Mouse (Mus musculus) ES-Bruce4 (cell line): ENCODE results near the gene Bcs1l. TPM values are rescaled to one million over a fixed set of nuclear protein-coding genes. Genes with fewer than 3 reads are reported as not detected.

Source experiments
- H3K27ac ChIP-seq: 2 replicates; pipeline ENCODE4 v1.5.1; 2012; ENCODE audit warnings: low read length, inconsistent platforms; ENCODE audit not compliant: insufficient read depth
- H3K27me3 ChIP-seq: 2 replicates; pipeline ENCODE4 v1.6.1; 2012; ENCODE audit warnings: mild to moderate bottlenecking, low read length, inconsistent platforms; ENCODE audit not compliant: control insufficient read depth, poor library complexity, insufficient read depth, severe bottlenecking
- H3K36me3 ChIP-seq: 2 replicates; pipeline ENCODE4 v1.6.1; 2012; ENCODE audit warnings: inconsistent platforms, mild to moderate bottlenecking, low read length, moderate library complexity; ENCODE audit not compliant: control insufficient read depth, poor library complexity, insufficient read depth, severe bottlenecking
- H3K4me1 ChIP-seq: one replicate; pipeline ENCODE4 v1.8.1; 2011; ENCODE audit warnings: low read length; ENCODE audit not compliant: control insufficient read depth, insufficient read depth
- H3K4me3 ChIP-seq: 2 replicates; pipeline ENCODE4 v1.5.1; 2011; ENCODE audit warnings: low read depth, mild to moderate bottlenecking, low read length
- H3K9ac ChIP-seq: 2 replicates; pipeline ENCODE4 v1.6.1; 2012; ENCODE audit warnings: low read depth, mild to moderate bottlenecking, inconsistent platforms; ENCODE audit not compliant: poor library complexity, severe bottlenecking
- H3K9me3 ChIP-seq: replicated peaks from 2 replicates; pipeline ENCODE4 v1.6.1; 2012; ENCODE audit warnings: mild to moderate bottlenecking, low read length, inconsistent platforms; ENCODE audit not compliant: control insufficient read depth, poor library complexity, insufficient read depth, severe bottlenecking
- CTCF ChIP-seq: IDR thresholded peaks from one replicate; pipeline ENCODE4 v1.8.1; 2011; ENCODE audit warnings: low read depth, low read length
- EP300 ChIP-seq: IDR thresholded peaks from 2 replicates; pipeline ENCODE4 v1.6.1; 2011; ENCODE audit warnings: low read depth, low read length; ENCODE audit not compliant: insufficient read depth
- POLR2A ChIP-seq: IDR thresholded peaks from one replicate; pipeline ENCODE4 v1.8.1; 2011; ENCODE audit warnings: low read length; ENCODE audit not compliant: insufficient read depth
- polyA plus RNA-seq: library from polyadenylated mRNA; stranded (reverse); fragments of >200 nt; gene quantifications from 2 replicates; pipeline ENCODE4 v1.2.4, GENCODE M21; 2011; ENCODE audit warnings: low read depth; ENCODE audit not compliant: missing spikeins, insufficient read depth, insufficient read length

Bcs1l gene
- polyA plus RNA-seq, 1 experiment: 22.3 TPM

DNA sequence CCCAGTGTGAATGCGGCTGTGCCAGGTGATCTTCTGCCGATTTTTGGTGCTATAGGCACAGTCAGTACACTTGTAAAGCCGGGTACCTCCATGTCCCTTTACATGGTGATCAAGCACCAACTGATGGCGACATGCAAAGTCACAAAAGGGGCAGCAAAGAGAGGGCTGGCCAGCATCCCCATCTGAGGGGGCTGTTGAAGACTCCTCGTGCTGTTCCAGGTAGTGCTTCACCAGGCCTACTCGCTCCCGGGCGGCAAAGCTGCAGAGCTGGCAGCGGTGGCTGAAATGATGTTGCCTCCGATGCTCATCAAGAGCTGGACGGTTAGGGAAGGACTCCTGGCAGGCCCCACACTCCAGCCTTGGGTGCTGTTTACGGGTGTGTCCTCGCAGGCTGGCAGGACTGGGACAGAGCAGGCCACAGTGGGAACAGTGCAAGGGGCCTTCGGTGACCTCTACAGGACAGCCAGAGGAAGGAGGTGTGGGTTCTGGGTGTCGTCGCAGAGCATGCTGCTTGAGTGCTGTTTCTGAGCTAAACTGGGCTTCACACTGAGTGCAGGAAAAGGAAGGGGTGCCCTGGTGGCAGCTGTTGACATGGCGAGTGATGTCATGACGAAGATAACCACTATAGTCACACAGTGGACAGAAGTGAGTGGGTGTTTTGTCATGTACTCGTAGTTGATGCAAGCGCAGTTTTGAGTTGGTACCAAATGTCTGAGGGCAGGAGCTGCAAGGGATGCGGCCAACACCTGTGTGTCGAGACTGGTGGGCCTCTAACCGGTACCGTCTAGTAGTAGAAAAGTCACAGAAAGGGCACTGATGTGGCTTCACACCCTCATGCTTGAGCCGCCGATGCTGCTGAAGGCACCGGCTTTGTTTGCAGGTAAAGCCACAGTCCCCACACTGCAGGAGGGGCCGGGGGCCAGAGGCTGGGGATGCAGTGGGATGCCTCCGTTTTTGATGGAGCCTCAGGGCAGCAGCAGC is 18.1 kb upstream of the Bcs1l start:
- no peaks in the 10 kb centered on the region for H3K27me3 ChIP-seq
- H3K9ac ChIP-seq: no peak overlapping the region
- H3K9me3 ChIP-seq: no peaks in the 10 kb centered on the region
- H3K4me1 ChIP-seq: no peaks in the 10 kb centered on the region
- H3K4me3 ChIP-seq: no peak overlapping the region
- no peak overlapping the region for H3K27ac ChIP-seq
- TF ChIP-seq CTCF (no peak), POLR2A (no peak), EP300 (no peak)
- H3K36me3 ChIP-seq: peaks cover 67% of the 10 kb centered on the region

DNA sequence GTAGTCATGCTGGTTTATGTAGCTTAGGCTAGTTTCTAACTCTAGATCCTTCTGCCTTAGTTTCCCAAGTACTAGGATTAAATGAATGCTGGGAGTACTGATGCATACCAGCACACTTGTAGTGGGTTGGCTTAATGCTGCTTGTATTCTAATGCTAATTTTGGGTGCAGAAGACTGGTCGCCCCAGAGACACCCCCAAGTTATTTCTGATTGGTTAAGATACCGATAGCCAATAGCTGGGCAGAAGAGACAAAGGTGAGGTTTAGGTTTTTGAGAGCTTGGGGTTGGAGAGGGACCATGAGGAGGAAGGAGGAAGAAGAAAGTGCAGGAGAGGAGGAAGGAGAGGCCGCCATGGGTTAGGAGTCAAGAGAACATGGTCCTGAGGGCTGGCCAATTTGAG is 5.5 kb upstream of the Bcs1l start:
- Histone ChIP-seq H3K4me1 (no peaks in the 10 kb centered on the region), H3K4me3 (no peak overlapping the region), H3K9me3 (no peaks in the 10 kb centered on the region), H3K27ac (no peak overlapping the region), H3K9ac (no peak overlapping the region), H3K27me3 (no peaks in the 10 kb centered on the region), H3K36me3 (peaks cover 13% of the 10 kb centered on the region)
- no peak for TF ChIP-seq CTCF

DNA sequence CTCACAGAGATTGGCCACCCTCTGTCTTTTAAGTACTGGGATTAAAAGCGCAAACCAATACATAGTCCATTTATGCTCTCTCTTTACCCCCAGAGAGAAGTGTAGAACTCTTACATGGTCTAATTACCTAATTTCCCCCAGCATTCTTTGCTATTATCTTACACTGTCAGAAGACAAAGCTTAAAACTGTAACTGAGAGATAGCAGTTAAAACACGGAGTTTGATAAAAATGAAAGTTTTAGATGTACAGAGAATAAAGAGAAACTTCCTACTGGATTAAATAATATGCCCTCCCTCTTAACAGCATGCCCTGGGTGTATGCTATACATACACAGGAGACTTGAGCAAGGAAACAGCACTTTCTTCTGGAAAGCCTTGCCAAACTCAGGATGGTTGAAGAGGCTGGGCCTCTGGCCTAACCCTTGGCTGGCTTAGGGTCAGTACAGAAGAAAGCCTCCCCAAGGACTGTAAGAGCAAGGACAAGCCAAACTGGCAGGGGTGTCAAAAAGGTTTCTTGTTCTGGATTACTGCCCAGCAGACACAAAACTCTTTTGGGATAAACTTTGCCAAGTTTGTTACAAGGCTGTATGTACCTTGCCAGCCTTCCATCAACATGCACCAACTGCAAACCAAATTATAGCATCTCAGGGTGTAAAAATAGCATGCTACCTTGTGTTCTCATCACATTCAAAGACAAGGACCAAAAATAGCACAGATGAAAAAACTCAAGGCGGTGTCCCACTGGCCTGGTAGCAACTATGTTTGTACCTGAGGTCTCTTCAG is 3.3 kb upstream of the Bcs1l start:
- no peak overlapping the region for H3K27ac ChIP-seq
- H3K27me3 ChIP-seq: no peaks in the 10 kb centered on the region
- H3K36me3 ChIP-seq: peaks cover 4% of the 10 kb centered on the region
- no peak overlapping the region for H3K9ac ChIP-seq
- H3K4me3 ChIP-seq: no peak overlapping the region
- H3K4me1 ChIP-seq: no peaks in the 10 kb centered on the region
- H3K9me3 ChIP-seq: no peaks in the 10 kb centered on the region
- TF ChIP-seq EP300 (no peak), POLR2A (no peak), CTCF (no peak)

DNA sequence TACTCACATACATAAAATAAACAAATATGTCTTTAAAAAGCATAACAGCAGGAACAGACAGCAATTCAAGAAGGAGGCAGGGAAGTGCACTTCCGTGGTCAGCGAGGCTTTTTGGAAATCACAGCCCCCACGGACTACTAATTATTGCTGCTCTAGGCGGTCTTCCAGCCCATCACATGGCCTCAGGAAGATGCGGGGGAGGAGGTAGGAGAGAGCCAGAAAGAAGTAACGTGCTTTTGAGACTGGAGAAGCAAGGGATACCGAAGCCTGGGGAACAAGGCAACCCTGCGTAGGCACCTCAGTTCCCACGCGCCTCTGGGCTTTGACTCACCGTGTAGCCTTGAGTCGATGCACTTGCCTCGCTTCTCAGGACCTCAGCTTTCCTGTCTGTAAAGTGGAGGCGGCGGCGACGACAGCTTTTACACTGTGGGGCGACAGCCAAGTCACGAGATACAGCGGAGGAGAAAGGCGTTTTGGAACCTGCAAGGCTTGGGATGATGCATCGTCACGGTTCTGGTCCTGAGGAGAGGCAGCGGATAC is 786 bp upstream of the Bcs1l start:
- Histone ChIP-seq H3K36me3 (peaks cover 2% of the 10 kb centered on the region), H3K27ac (no peak overlapping the region), H3K9me3 (no peaks in the 10 kb centered on the region), H3K27me3 (no peaks in the 10 kb centered on the region), H3K4me3 (peak overlapping the region; percentile 97), H3K9ac (peak overlapping the region; percentile 74), H3K4me1 (no peaks in the 10 kb centered on the region)
- TF ChIP-seq EP300 (no peak), CTCF (no peak), POLR2A (no peak)

DNA sequence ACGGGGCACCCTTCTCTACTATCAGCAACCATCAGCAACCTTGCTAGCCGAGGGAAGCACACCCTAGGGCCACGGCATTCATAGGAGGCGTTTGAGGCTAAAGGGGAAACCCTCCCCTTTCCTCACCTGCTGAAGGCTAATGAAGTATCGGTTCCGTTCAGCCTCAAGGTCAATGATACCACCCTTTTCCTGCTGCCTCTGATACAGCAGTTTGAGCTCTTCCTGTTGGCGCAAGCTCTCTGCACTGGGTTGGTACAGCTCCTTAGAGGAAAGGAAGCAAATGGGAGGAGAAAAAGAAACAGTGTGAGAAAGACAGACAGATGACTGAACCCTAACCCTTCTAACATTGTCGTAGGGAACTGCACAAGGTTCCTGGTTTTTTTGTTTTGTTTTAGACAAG is 6.3 kb downstream of the Bcs1l start:
- no peak for TF ChIP-seq EP300
- TF ChIP-seq CTCF: no peak
- TF ChIP-seq POLR2A: no peak
- H3K36me3 ChIP-seq: peaks cover 46% of the 10 kb centered on the region

More for the DNA sequence above, 6.3 kb downstream of the Bcs1l start:
- H3K9ac ChIP-seq: no peak overlapping the region
- H3K9me3 ChIP-seq: no peaks in the 10 kb centered on the region
- H3K4me3 ChIP-seq: no peak overlapping the region
- no peaks in the 10 kb centered on the region for H3K27me3 ChIP-seq
- no peaks in the 10 kb centered on the region for H3K4me1 ChIP-seq
- H3K27ac ChIP-seq: no peak overlapping the region
